Mouse (Mus musculus): ENCODE measurements around the gene Morn2.

Morn2 gene

GRCm38 (mm10) chr17:80323658-80324057 is 33.7 kb downstream of the Morn2 start:
- no peak for DNase-seq (ENCODE audit: low spot score in 2 of 2)

GRCm38 (mm10) chr17:80324521-80324920 is 34.5 kb downstream of the Morn2 start:
- DNase-seq (ENCODE audit: low spot score in 2 of 2), result no peak

DNA sequence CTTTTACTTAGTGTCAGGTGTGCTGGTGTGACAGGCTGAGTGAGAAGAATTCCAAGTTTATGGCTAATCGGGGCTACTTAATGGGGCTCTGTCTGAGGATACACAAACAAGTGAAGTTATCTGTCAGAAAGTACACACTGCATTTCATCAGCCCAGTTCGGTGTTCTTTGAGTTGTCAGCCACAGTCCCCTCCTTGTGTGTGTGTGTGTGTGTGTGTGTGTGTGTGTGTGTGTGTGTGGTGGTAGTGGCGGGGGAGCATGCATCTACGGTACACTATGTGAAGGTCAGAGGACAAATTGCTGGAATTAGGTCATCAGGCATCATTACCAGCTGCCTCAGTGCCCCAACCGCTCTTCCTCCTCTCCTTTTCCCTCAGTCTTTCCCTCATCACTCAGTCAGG is 35.5 kb downstream of the Morn2 start:
- no peak for DNase-seq (ENCODE audit: low spot score in 2 of 2)

DNA sequence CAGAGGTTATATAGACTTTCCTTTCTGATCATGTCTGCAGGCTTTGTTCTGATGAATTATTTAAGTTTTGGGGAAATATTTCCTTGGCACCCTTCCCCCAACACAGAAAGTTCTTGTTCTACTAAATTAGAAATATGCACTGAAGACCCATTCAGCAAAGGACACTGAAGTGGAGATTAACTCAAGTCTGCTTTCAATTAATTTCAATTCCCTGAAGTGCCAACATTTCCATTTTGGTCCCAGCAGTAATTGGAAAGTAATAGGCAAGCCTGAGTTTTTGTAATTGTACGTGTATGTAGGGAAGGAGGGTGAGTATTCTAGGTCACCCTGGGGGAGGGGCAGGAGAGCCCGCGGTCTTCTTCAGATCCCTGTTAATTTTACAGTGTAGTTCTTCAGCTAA is 36.4 kb downstream of the Morn2 start:
- no peak for DNase-seq (ENCODE audit: low spot score in 2 of 2)

DNA sequence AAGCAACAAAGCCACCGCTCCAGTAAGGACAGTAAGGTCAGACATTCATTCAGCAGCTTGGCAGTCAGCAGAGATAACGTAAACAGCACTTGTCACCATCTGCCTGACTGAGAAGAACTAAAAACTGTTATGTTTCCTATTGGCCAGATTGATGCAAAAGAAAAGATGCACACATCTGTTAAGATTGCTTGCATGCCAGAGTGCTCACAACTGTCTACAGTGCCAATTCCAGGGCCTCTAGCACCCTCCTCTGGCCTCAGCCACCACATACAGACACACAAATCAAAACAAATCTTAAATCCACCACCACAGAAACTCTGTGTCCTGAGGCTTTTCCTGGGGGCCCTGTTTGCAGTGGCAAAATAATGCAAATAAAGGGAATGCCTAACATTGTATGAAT is 42.4 kb downstream of the Morn2 start:
- DNase-seq (ENCODE audit: low spot score in 2 of 2), result no peak

GRCm38 (mm10) chr17:80345277-80345676 is 55.3 kb downstream of the Morn2 start:
- DNase-seq (ENCODE audit: low spot score in 2 of 2), result no peak

DNA sequence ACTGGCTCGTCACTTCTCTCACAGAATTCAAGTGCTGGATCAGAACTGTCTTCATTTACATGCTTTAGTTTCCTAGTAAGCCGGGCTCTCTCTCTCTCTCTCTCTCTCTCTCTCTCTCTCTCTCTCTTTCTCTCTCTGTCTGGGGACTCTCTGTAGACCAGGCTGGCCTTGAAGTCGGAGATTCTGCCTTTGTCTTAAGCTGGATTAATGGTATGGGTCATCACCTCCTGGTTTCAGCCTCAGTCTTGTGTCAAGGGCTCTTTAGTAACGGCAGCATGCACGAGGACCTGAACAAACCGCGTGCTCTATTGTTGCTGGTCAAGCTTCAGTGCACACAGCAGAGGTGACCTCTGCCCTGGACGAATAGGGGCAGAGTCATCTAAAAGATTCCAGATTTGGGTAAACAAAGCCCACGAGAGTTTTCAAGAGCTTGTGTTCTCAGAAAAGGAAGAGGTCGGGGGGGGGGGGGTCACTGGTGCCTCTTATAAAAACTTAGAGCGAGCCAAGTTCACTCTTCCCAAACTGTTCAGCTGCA is 56.7 kb downstream of the Morn2 start:
- DNase-seq (ENCODE audit: low spot score in 2 of 2), result no peak

All from thymus, postnatal 10 days (tissue).